Mouse (Mus musculus) brain, adult 2 months (tissue): Measurements from ENCODE around the gene Arfip1.
"Not testable (repeated sequence)": the region's sequence is repeated elsewhere in the genome, so short reads cannot be mapped to it uniquely, and the experiment has no call there.

Source experiments
- DNase-seq: peaks from one replicate; pipeline ENCODE4 v3.0.0; 2011; ENCODE audit warnings: low read depth, low spot score

Arfip1 gene

DNA sequence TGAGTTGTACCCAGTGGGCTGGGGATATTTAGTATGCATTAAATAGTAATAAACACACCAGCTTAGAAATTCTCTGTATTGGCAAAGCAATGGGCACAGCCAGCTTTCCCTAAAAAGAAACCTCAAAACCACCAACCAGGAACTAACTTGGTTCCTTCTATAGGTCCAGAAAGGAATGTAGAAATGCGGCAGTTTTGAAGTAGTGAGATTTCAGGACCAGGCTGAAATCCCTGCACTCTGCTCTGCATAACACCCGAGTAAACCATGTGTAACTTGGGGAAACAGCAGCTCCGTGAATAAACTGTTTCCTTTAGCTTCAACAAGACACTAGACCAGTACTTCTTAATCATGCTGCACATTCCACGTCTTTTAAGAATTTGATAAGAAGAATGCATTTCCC is 1.7 kb downstream of the Arfip1 start:
- no peak for DNase-seq

GRCm38 (mm10) chr3:84570501-84570900 is 11.9 kb downstream of the Arfip1 start:
- no peak for DNase-seq

- no peak for DNase-seq
These were observed 12.8 kb downstream of the Arfip1 start for GRCm38 (mm10) chr3:84569587-84569986.

- peak; percentile 54 for DNase-seq
These were observed 13.9 kb downstream of the Arfip1 start for GRCm38 (mm10) chr3:84568540-84568939.

DNA sequence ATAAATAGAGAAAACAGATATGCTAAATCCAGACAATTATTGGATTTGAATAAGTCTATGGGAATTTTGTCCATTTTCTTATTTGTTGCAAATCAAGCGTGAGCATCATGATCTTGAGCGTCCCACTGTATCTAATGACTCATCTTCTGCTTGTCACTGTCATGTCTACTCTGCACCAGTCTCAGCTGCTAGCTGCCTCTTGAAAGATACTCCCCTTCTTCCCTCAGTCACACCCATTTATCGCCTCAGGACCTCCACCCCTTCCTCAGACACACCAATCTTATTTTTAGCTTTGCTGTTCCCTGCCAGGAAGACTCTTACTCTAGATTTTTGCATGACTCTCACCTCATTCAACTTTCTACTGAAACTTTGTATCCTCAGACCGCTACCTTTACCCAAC is 19.0 kb downstream of the Arfip1 start:
- no peak for DNase-seq

DNA sequence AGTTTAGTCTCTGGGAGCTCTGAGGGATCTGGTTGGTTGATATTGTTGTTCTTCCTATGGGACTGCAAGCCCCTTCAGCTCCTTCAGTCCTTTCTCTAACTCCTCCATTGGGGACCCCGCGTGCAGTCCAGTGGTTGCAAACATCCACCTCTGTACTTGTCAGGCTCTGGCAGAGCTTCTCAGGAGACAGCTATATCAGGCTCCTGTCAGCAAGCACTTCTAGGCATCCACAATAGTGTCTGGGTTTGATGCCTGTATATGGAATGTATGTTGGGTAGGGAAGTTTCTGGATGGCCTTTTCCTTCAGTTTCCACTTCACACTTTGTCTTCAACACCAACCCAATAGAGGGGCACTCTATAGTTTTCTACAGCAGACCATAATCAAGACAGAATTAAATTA is 19.5 kb downstream of the Arfip1 start:
- DNase-seq = not testable (repeated sequence)

- DNase-seq = no peak
These were observed 24.1 kb downstream of the Arfip1 start for GRCm38 (mm10) chr3:84558301-84558700.

- DNase-seq = no peak
These were observed 26.6 kb downstream of the Arfip1 start for GRCm38 (mm10) chr3:84555780-84556179.

- no peak for DNase-seq
These were observed 35.2 kb downstream of the Arfip1 start for GRCm38 (mm10) chr3:84547177-84547576.

- DNase-seq = peak; percentile 48
These were observed 40.0 kb downstream of the Arfip1 start for GRCm38 (mm10) chr3:84542450-84542849.

- DNase-seq = no peak
These were observed 40.5 kb downstream of the Arfip1 start for GRCm38 (mm10) chr3:84541881-84542280.

DNA sequence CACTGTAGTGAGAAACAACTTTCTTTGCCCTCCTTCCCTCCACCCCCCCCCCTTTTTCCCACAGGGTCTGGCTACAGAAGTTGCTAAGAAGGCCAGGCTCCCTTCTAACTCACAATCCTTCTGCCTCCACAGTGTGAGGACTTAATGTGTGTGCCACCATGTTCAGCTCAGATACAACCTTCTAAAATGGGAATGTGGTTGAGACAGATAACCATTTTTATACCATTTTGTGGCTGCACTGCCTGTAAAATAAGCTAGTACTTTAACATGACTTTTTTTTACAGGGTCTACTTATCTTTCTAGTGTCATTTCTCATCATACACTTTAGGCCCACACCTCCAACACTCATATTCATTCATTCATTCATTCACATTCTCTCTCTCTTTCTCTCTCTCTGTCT is 41.8 kb downstream of the Arfip1 start:
- no peak for DNase-seq

DNA sequence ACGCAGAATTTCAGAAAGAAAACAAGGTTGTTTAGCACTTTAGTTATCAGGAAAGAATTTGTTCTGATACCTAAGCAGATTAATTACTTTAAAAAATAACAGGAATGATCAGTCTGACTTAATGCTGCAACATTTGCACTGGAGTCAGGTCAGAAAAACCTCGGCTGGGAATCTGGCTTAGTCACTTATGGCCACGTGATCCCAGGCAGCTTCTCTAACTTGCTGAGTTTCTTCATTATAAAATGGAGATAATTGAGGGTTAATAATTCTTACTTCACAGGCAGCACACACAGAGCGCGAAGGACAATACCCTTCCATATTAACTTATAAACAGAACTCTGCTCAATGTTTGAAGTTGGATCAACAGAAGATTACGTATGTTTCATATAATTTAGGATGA is 45.4 kb downstream of the Arfip1 start:
- DNase-seq = no peak

GRCm38 (mm10) chr3:84533227-84533626 is 49.2 kb downstream of the Arfip1 start:
- no peak for DNase-seq

- DNase-seq = peak; percentile 31
These were observed 53.4 kb downstream of the Arfip1 start for GRCm38 (mm10) chr3:84529021-84529420.

- DNase-seq = peak; percentile 27
These were observed 57.5 kb downstream of the Arfip1 start for GRCm38 (mm10) chr3:84524952-84525351.

- no peak for DNase-seq
These were observed 66.3 kb downstream of the Arfip1 start for GRCm38 (mm10) chr3:84516163-84516562.

- DNase-seq = no peak
These were observed 69.5 kb downstream of the Arfip1 start for GRCm38 (mm10) chr3:84512774-84513515.

GRCm38 (mm10) chr3:84505193-84505592 is 77.2 kb downstream of the Arfip1 start:
- DNase-seq = no peak

GRCm38 (mm10) chr3:84504291-84504690 is 78.1 kb downstream of the Arfip1 start:
- no peak for DNase-seq

DNA sequence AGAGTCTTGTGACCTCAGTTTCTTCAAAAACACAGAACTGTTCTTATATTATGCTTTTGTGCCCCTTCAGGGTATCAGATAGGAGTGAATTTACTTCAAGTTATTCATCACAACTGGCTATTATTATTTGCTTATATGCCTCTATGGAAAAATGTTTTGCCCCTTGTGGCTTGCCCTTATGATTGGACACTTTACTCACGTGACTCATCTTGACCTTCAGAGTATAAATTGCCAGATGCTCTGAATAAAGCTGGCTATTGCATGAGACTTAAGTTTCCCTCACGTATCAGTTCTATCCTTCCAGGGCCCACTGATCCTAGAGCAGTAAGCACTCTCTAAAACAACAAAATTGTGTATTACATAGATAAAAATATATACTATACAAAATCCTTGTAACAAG is 80.3 kb downstream of the Arfip1 start:
- no peak for DNase-seq

GRCm38 (mm10) chr3:84500491-84500890 is 81.9 kb downstream of the Arfip1 start:
- DNase-seq = no peak

GRCm38 (mm10) chr3:84497718-84498117 is 84.7 kb downstream of the Arfip1 start:
- no peak for DNase-seq

DNA sequence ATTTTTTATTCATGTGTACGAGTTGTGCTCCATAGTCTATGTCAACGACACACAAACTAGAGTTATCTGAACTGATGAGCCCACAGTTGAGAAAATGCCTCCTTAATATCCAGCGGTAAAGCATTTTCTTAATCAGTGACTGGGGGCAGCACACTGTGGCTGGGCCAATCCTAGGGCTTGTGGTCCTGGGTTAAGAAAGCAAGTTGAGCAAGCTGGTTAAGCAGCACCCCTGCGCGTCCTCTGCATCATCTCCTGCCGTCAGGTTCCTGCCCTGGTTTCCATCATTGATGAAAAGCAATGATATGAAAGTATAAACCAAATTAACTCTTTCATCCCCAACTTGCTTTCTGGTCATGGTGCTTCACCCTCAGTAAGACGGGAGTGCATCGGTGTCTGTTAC is 89.8 kb downstream of the Arfip1 start:
- no peak for DNase-seq
